Mouse (Mus musculus) layer of hippocampus, adult 18-20 months (tissue): ENCODE data around the gene Zfp985. TPM values are rescaled to one million over a fixed set of nuclear protein-coding genes. Genes with fewer than 3 reads are reported as not detected.
"Not testable (repeated sequence)": the region's sequence is repeated elsewhere in the genome, so short reads cannot be mapped to it uniquely, and the experiment has no call there.

Experiments
- DNase-seq, 2 experiments: peaks; one replicate each; pipeline ENCODE4 v3.0.0; 2022; ENCODE audit warnings: low spot score in 2 of 2
- long read RNA-seq: library from polyadenylated mRNA; stranded (forward); transcript quantifications from one replicate; pipeline ENCODE4 v2.0.0, GENCODE M21; 2021
- total RNA-seq, 2 experiments: library from RNA; stranded (reverse); gene quantifications; 2 replicates each; pipeline ENCODE4 v1.2.3; 2021

Gene Zfp985
- total RNA-seq: not detected
- long read RNA-seq: 0 reads

GRCm38 (mm10) chr4:147553071-147553470 lies at the start of gene Zfp985:
Gene Zfp985, plus strand, starts transcription at chr4:147553277.
- DNase-seq: not testable (repeated sequence)

DNA sequence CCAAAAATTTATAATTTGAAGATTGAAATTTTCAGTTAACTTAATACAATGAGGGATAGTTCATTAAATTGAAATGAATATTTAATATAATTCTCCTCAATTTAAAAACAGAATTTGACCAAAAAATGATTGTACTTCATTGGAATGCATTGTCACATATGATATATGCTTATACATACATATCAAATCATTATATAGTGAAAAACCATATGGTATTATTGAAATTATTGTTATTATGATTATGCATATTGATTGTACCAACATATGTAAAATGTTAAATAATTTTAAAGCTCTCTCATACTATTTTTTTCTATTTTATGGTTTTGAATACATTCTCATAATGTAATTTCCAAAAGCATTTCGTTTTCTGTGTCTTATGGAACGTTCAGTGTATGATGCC lies 43.9 kb upstream of the Zfp985 start:
- no peak for DNase-seq

- DNase-seq: peak in 1 of 2 experiments; percentile 6
Observed at GRCm38 (mm10) chr4:147518981-147519380, 34.1 kb upstream of the Zfp985 start.

- DNase-seq: no peak
Observed at GRCm38 (mm10) chr4:147520100-147520499, 33.0 kb upstream of the Zfp985 start.

- no peak for DNase-seq
Observed at GRCm38 (mm10) chr4:147525125-147525524, 28.0 kb upstream of the Zfp985 start.

- no peak for DNase-seq
Observed at GRCm38 (mm10) chr4:147530366-147530765, 22.7 kb upstream of the Zfp985 start.

DNA sequence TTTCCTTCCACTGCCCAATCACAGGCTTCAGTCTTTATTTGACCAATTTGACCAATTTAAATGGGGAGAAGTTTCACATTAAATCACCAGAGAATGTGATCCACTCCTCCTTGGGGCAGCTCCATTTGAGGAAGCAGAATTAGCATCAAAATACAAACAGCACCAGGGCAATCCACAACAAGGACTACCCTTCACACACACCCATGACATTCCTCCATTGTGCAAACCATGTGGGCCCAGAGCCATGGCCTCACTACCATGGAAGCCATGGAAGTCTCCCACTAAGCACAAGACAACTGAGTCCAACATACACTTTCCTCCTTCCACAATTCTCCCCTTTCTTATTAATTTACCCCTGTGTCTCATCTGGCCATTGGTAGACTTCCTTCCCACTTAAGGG lies 17.2 kb upstream of the Zfp985 start:
- not testable (repeated sequence) for DNase-seq

DNA sequence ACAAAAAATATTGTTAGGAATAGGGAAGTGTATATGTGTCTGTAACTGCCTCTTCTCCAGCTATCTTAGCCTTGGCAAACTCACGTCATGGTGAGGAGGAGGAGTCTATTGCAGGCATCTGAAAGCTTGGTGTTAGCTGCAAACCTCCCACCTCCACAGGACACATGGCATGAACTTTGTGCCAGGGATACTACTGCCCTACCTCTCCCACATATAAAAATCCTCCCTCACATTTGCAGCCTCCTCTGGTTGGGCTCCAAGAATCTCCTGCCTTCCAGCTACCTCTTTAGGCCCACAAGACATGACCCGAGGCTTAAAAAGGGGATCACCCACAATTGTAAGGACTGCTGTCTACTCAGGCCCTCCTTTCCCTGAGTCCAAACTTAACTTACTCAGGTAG lies 15.4 kb upstream of the Zfp985 start:
- DNase-seq: no peak

GRCm38 (mm10) chr4:147539918-147540317 lies 13.2 kb upstream of the Zfp985 start, which contains the start of gene Gm16503:
Gene Gm16503, plus strand, starts transcription at chr4:147540218.
- not testable (repeated sequence) for DNase-seq

DNA sequence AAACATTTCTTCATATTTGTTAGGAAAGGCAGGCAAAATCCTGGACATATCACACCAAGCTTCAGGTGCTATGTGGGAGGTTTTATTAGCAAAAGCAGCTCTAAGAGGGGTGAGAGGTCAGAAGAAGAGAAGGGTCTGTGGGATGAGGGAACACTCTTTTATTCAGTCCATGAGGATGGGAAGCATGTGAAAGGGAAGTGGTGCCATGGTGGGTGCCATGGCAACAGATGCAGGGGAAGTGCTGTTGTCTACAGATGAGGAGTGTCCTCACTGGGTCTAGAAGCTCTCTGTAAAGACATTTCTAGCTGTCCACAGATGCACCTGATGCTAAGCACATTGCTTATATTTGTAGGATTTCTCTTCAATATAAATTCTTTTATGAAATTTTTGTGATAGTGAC lies 12.0 kb upstream of the Zfp985 start:
- no peak for DNase-seq

GRCm38 (mm10) chr4:147554361-147554760 lies 1.3 kb downstream of the Zfp985 start:
- DNase-seq: not testable (repeated sequence)

GRCm38 (mm10) chr4:147556921-147557320 lies 3.8 kb downstream of the Zfp985 start:
- not testable (repeated sequence) for DNase-seq

DNA sequence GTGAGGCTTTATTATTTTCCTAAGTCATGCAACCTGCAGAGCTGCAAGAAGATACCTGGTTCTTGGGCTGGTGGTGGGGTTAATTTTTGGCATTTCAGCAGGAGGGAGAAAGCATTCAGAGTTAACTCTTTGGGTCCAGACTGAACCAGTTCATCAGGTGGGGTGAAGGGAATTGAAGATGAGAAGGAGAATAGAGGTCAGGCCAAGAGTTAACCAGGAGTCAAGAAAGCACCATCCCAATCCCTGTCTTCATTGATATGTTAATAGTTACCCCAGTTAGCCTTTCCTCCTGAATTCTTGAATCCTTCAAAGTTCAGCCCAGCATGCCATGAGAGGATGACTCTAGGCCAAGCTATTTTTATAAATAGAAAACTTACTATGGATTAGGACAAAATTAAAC lies 4.9 kb downstream of the Zfp985 start:
- DNase-seq: not testable (repeated sequence)

- not testable (repeated sequence) for DNase-seq
Observed at GRCm38 (mm10) chr4:147559096-147559495, 6.0 kb downstream of the Zfp985 start.

GRCm38 (mm10) chr4:147565426-147566220 lies 12.5 kb downstream of the Zfp985 start:
- no peak for DNase-seq

- DNase-seq: not testable (repeated sequence)
Observed at GRCm38 (mm10) chr4:147571156-147571555, 18.1 kb downstream of the Zfp985 start.

GRCm38 (mm10) chr4:147579371-147579770 lies 26.3 kb downstream of the Zfp985 start:
- DNase-seq: not testable (repeated sequence)

DNA sequence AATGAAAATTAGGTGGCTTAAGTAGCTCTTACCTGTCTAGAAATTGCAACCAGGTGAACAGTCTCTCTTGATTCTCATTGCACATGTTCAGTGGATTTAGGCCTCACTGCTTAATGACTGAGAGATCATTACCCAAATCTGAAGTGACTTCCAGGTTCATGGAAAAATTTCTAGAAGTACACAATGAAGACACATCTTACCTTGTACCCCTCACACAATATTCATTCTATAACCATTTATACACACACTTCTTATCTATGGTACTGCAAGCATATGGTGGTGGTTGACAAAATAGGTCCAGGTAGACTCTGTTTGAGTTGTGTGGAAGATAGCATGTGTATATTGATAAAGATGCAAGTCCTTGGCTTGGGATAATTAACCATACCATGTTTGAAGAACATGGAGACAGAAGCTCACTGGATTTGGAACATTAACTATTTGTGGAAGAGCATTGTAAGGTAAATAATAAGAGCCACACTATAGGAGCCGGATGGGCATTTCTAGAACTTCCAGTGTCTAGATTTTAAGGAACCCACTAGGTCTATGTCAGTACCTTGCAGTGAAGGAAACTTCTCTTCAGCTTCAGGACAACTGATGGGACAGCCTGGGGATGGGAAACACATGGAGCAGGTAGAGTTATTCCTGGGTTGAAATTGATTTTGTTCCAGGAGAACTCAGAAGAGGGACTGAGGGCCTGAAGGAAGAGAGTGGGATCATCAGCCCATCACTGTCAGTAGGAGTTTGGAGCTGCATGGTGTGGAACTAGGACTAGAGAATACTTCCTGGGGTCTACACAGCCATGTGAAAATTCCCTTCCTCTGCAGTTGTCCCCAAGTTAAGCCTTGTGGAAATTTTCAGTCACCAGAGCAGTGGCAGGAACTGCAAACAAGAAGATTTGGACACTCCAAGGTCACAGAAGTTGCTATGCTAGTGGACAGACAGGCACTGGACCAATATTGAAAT lies 33.7 kb downstream of the Zfp985 start:
- no peak for DNase-seq

DNA sequence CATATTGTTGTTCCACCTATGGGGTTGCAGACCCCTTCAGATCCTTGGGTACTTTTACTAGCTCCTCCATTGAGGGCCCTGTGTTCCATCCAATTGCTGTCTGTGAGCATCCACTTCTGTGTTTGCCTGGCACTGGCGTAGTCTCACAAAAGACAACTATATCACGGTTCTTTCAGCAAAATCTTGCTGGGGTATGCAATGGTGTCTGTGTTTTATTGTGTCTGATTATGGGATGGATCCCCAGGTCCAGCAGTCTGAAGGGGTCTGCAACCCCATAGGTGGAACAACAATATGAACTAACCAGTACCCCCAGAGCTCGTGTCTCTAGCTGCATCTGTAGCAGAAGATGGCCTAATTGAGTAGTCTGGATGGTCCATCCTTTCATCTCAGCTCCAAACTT lies 41.6 kb downstream of the Zfp985 start:
- DNase-seq: not testable (repeated sequence)

- DNase-seq: no peak
Observed at GRCm38 (mm10) chr4:147597685-147598084, 44.6 kb downstream of the Zfp985 start.

- no peak for DNase-seq
Observed at GRCm38 (mm10) chr4:147598831-147599230, 45.8 kb downstream of the Zfp985 start.

DNA sequence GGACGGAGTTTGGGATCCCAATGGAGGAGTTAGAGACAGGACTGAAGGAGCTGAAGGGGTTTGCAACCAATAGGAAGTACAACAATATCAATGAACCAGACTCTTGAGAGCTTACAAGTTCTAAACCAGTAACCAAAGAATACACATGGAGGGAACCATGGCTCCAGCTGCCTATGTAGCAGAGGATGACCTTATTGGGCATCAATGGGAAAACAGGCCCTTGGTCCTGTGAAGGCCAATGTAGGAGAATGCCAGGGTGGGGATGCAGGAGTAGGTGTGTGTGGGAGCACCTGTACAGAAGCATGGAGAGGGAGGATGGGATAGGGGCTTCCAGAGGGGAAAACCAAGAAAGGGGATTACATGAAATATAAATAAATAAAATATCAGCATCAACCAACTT lies 48.8 kb downstream of the Zfp985 start:
- no peak for DNase-seq
